Mouse (Mus musculus) spleen, adult 2 months (tissue): ENCODE measurements around the gene Imp4.

Source experiments
- CTCF ChIP-seq: fragments of 200-500 bp; IDR thresholded peaks from 2 replicates; pipeline ENCODE4 v1.5.1; 2011; ENCODE audit warnings: mild to moderate bottlenecking, inconsistent platforms; ENCODE audit not compliant: insufficient read depth, insufficient read length, insufficient replicate concordance; ENCODE audit errors: extremely low read depth
- POLR2A ChIP-seq: fragments of 200-500 bp; IDR thresholded peaks from 2 replicates; pipeline ENCODE4 v1.6.1; 2011; ENCODE audit warnings: low read depth, low read length, inconsistent platforms

- TF ChIP-seq CTCF (no peak), POLR2A (no peak)
These were observed 8.7 kb upstream of the Imp4 start for GRCm38 (mm10) chr1:34430981-34431380.
